Mouse (Mus musculus): ENCODE data around the gene Spop. TPM values are rescaled to one million over a fixed set of nuclear protein-coding genes. Genes with fewer than 3 reads are reported as not detected.

Spop gene
- total RNA-seq, 1 experiment from 2014 or later = 62.5 TPM

DNA sequence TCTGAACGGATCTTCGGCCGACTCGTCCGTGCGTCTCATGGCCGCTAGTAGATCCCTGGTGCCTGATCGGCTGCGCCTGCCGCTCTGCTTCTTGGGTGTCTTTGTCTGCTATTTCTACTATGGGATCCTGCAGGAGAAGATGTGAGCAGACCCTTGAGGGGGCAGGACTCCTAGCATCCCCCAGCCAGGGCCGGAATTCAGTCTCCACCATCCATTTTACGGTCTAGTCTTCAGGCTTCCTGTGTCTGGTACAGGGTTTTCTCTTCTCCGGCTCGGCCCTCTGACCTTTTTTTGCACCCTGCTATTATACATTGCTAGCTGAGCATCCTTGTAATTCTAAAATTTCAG lies 28.9 kb upstream of the Spop start:
- no peak for ATAC-seq (replicated peaks in 1 of 2; ENCODE audit: insufficient read depth in 1 of 2, low FRiP score in 2 of 2, low TSS enrichment in 1 of 2, low read depth in 1 of 2, poor library complexity in 2 of 2, severe bottlenecking in 2 of 2)

DNA sequence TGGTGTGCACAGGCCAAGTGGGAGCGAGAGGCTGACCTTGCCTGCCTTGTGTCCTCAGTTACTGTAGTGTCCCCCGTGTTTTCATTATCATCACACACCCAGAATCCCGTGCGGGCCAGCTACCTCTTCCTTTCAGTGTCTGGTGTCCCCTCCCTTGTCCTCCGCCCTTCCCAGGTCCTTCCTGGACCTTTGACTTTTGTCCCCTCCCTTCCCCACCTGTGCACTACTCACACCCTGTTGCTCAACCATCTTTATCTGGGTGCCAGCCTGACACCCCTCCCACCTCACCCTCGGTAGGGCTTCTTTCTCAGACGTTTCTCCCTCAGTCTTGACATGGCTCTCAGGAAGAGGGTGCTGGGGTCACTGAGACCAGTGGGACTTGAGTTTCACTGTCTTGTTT lies 26.5 kb upstream of the Spop start:
- ATAC-seq (replicated peaks in 1 of 2; ENCODE audit: insufficient read depth in 1 of 2, low FRiP score in 2 of 2, low TSS enrichment in 1 of 2, low read depth in 1 of 2, poor library complexity in 2 of 2, severe bottlenecking in 2 of 2) = no peak

DNA sequence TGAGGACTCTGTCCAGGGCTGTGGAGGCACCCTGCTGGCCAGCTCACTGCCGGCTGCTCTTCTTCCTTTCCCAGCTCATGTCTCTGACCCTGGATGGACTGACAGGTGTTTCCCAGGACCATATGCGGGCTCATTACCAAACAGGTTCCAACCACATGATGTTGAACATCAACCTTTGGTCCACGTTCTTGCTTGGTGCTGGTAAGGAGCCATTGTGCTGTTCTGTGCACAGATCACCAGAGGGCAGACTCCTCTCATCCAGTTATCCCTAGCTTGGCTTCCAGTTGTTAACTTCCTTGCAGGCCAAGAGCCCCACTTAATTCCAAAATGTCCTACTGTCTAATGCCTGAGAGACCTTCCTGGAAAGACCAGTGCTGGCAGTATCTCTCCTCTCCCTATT lies 24.9 kb upstream of the Spop start:
- ATAC-seq (replicated peaks in 1 of 2; ENCODE audit: insufficient read depth in 1 of 2, low FRiP score in 2 of 2, low TSS enrichment in 1 of 2, low read depth in 1 of 2, poor library complexity in 2 of 2, severe bottlenecking in 2 of 2) = no peak

DNA sequence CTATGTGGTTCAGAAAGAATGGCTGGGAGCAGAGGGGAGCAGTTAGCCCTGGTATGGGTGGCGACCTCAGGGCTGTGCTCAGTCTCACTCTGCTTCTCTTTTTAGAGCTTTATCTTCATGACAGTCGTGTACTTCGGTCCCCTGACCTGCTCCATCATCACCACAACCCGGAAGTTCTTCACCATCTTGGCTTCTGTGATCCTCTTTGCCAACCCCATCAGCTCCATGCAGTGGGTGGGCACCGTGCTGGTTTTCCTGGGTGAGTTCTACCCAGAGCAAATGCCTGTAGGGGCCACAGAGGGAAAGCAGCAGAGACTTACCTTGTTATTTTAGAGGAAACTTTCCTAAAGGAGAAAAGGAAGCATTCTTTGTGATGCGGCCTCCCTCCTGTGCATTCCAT lies 23.5 kb upstream of the Spop start:
- ATAC-seq (replicated peaks in 1 of 2; ENCODE audit: insufficient read depth in 1 of 2, low FRiP score in 2 of 2, low TSS enrichment in 1 of 2, low read depth in 1 of 2, poor library complexity in 2 of 2, severe bottlenecking in 2 of 2) = no peak

DNA sequence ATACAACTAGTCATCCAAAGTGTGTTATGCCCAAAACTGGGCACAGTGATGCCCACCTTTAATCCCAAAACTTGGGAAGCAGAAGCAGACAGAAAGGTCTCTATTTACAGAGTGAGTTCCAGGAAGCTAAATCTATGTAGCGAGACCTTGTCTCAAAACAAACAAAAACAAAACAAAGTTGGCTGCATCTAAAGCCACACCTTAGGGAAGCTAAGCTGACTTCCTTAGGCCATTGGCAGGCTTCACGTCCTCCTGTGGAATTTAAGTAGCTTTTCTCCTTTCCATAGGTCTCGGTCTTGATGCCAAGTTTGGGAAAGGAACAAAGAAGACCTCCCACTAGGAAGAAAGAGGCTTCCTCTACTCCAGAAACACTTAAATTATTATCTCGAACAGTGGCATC lies 22.7 kb upstream of the Spop start:
- ATAC-seq (replicated peaks in 1 of 2; ENCODE audit: insufficient read depth in 1 of 2, low FRiP score in 2 of 2, low TSS enrichment in 1 of 2, low read depth in 1 of 2, poor library complexity in 2 of 2, severe bottlenecking in 2 of 2) = no peak

DNA sequence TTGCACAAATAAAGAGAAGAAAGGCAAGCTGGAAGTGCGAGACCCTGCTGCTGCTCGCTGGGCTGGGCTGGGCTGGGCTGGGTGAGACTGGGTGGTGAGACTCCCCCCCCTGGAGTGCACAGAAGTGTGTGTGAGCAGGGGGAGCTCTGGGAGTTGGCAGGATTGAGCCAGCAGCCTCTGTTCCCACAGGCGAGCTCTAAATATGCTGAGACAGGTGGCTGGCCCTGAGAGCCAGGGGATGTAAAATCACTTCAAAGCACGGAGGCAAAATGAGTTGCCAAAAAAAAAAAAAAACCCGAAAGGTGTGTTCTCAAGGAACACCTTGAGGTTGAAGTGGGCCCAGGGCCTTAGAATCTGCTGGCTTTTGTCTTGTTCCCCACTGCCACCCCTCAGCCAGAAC lies 22.1 kb upstream of the Spop start:
- no peak for ATAC-seq (replicated peaks in 1 of 2; ENCODE audit: insufficient read depth in 1 of 2, low FRiP score in 2 of 2, low TSS enrichment in 1 of 2, low read depth in 1 of 2, poor library complexity in 2 of 2, severe bottlenecking in 2 of 2)

DNA sequence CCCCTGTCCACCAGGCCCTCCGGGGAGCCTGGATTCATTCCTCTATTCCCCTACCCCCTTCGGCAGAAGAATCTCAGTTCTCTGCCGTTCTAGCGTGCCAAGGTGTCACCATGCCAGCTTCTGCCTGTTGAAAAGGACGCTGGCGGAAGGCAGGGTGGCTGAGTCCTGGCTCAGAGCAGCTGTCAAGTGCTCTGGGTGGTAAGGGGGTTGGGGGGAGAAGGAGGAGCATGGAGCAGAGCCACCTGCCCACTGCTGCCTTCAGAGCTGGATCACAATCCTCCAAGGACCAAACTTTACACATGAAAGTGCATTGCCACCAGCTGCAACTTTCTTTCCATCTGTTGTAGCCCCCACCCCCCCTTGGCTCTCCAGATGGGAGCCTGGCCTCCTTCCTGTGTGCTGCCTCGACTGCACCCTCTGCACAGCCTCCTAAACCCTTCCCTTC lies 21.6 kb upstream of the Spop start:
- ATAC-seq (replicated peaks in 1 of 2; ENCODE audit: insufficient read depth in 1 of 2, low FRiP score in 2 of 2, low TSS enrichment in 1 of 2, low read depth in 1 of 2, poor library complexity in 2 of 2, severe bottlenecking in 2 of 2) = no peak

DNA sequence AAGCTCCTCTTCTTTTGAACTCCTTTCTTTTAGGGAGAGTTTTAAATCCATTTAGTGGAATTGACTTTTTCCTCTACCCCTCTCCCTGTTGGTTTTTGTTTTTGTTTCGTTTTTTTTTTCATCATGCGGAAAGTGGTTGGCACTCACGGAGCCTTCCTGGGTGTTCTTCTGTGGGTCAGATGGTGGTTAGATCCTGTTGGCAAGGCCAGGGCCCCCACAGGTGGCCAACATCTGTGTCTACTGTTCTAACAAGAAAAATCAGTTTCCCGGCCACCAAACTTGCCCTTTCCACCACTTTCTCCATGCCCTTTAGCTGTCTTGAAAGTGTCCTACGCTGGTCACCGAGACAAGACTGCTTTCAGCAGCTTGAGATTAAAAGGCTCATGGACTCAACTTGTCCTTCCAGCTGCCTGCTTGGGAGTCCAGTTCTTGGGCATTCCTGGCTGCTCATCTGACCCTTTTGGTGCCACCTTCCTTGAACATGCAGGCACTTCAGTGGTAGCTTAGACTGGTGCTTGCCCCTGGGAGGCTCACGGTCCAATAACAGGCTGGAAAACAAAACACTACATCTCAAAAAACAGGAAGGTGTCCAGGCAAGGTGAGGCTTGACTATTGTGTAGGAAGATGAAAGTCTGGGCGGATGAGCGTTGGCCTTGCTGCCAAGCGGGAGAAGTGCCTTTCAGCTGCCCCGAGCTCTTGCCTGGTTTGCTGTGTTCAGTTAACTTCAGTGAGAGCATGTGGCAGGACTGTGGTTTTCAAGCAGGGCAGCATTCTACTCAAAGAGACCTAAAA lies 21.0 kb upstream of the Spop start:
- ATAC-seq (replicated peaks in 1 of 2; ENCODE audit: insufficient read depth in 1 of 2, low FRiP score in 2 of 2, low TSS enrichment in 1 of 2, low read depth in 1 of 2, poor library complexity in 2 of 2, severe bottlenecking in 2 of 2) = no peak

DNA sequence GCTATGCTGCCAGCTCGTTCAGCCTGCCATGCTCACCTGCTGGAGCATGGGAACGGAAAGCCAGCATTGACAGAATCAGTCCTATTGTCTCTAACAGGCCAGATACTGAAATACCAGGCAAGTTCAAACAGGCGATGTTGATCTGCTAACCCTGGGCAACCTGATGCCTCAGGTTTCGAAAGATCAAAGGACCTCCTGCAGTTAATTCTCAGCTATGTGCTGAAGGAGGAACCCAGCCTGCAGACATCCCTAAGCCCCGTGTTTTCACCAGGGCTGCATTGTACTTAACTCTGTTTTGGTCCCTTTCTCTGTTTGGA lies 20.4 kb upstream of the Spop start:
- no peak for ATAC-seq (replicated peaks in 1 of 2; ENCODE audit: insufficient read depth in 1 of 2, low FRiP score in 2 of 2, low TSS enrichment in 1 of 2, low read depth in 1 of 2, poor library complexity in 2 of 2, severe bottlenecking in 2 of 2)

DNA sequence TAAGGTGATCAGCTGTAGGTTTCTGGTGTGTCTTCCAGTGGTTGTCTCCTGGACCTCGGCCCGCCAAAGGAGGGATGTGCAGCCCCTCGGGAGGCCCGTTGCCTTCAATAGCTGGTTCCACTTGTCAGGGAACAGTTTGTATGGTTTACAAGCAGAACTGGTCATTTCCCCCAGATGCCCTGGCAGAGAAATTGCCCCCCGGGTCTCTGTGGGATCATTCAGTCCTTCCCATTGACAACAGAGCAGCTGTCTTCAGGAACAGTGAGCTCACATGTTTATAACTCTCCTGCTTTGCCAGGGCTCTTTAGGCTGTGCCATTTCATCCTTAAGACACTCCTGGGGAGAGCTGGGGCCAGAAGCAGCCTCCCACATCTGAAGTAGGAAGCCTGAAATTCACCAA lies 19.8 kb upstream of the Spop start:
- ATAC-seq (replicated peaks in 1 of 2; ENCODE audit: insufficient read depth in 1 of 2, low FRiP score in 2 of 2, low TSS enrichment in 1 of 2, low read depth in 1 of 2, poor library complexity in 2 of 2, severe bottlenecking in 2 of 2) = no peak

DNA sequence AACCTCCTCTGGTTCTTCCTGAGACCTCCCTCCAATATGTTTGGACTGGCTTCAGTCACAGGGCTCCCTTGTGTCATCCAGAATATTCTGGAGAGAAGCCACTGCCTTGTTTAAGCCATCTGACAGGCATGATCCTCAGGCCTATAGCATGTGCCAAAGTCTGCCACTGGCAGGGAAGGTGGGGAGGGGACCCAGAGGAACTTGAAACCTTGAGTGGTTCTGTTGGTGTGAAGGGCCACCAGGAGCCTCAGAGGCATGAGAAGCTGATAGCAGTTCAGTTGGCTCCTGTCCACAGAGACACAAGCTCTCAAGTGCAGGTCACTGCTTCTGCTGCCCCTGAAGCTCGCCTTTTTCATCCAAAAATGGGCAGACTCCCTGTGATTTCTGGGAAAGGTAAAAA lies 17.3 kb upstream of the Spop start:
- no peak for ATAC-seq (replicated peaks in 1 of 2; ENCODE audit: insufficient read depth in 1 of 2, low FRiP score in 2 of 2, low TSS enrichment in 1 of 2, low read depth in 1 of 2, poor library complexity in 2 of 2, severe bottlenecking in 2 of 2)

DNA sequence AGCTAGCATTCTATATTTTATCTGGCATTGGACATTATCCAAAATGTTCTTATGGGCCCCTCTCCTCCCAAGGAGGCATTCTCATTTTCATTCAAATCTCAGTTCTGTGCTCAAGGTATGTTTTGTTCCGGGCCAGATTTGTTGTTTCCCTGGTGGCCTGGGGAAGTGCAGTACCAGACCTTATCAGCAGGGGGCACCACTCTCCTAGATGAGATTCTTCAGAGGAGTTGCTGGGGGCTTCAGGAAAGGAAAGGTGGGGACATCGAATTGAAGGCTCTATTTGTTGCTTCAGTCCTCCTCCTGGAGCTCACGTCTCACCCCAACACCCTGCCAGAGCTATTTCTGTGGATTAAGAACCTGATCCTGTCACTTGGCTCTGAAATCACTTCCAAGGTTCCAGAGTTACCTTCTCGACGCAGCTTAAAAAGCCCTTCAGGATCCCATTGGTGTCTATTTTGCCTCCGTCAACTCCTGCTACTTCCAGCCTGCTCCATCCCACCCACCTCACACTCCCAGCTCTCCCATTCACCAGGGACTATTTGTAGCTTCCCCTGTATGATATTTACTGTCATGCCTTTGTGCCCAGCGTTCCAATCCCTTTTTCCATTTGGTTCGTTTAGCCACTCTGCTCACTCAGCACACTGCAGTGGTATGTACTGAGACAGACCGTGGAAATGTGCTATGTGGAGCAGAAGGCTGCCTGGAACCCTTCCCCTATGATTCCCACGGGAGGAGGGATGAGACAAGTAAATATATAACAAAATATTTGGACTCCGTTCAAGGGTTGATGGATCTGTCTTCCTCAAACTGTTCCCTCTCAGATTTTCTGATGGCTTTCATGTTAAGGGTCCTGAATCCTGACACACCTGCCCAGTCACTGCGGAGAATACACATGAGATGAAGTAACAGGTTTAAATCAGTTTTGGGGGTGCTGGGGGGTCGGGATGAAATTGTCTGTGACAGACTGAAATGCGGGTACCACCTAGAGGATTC lies 15.7 kb upstream of the Spop start:
- ATAC-seq (replicated peaks in 1 of 2; ENCODE audit: insufficient read depth in 1 of 2, low FRiP score in 2 of 2, low TSS enrichment in 1 of 2, low read depth in 1 of 2, poor library complexity in 2 of 2, severe bottlenecking in 2 of 2) = peak; percentile 31 to 42; a peak in 2 of 4 replicates

DNA sequence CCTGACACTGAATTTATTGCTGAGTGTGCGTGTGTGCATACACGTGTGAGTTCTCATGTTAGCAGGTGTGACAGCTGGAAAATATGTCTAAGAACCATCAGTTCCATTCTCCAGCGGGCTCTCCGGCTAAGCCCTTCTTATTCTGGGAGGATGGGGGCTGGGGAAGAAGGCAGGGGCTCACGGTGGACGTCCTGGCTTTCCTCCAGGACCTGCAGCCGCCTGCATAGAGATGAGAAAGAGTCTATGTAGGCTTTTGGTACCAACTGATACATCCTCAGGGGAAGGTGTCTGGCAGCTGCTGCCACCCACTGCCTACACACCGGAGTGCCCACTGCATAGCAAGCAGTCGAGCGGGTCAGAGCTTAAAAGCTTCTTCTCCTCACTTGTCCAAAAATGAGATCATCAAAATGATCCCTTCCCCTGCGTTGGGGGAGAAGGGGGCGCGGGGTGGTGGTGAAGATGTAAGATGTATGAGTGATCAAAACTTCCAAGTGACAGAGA lies 14.3 kb upstream of the Spop start:
- ATAC-seq (replicated peaks in 1 of 2; ENCODE audit: insufficient read depth in 1 of 2, low FRiP score in 2 of 2, low TSS enrichment in 1 of 2, low read depth in 1 of 2, poor library complexity in 2 of 2, severe bottlenecking in 2 of 2) = no peak

DNA sequence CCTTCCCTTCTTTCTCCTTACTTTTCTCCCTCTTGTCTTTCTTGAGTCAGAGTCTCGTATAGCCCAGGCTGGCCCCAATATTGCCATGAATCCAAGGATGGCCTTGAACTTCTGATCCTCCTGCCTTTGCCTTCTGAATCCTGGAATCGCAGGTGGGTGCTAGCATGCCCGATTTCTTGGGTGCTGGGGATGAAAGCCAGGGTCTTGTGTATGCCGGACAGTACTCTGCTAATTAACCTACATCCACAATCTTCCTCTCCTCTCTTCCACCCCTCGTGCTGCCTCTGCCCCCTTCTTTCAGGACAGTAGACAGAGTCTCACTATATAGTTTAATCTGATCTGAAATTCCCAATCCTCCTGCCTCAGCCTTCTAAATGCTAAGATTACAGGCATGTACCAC lies 12.3 kb upstream of the Spop start:
- ATAC-seq (replicated peaks in 1 of 2; ENCODE audit: insufficient read depth in 1 of 2, low FRiP score in 2 of 2, low TSS enrichment in 1 of 2, low read depth in 1 of 2, poor library complexity in 2 of 2, severe bottlenecking in 2 of 2) = no peak

DNA sequence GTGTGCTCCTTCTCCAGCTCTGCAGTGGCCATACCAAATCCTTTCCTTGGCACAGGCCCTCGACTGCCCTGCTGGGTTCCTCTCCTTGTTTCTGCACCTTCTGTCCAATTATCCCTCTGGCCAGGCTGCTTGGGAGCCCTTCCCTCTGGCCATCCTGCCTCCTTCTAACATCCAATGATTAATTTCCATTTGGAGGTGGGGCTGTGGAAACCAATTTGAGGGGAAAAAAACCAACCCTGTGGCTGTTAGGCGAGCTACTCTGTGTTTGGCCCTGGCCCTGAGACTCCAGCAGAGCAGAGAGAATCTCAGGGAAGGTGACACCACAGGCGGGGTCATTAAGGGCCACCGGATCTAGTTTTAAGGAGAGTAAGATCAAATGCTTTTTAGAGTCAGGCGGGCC lies 11.7 kb upstream of the Spop start:
- no peak for ATAC-seq (replicated peaks in 1 of 2; ENCODE audit: insufficient read depth in 1 of 2, low FRiP score in 2 of 2, low TSS enrichment in 1 of 2, low read depth in 1 of 2, poor library complexity in 2 of 2, severe bottlenecking in 2 of 2)

DNA sequence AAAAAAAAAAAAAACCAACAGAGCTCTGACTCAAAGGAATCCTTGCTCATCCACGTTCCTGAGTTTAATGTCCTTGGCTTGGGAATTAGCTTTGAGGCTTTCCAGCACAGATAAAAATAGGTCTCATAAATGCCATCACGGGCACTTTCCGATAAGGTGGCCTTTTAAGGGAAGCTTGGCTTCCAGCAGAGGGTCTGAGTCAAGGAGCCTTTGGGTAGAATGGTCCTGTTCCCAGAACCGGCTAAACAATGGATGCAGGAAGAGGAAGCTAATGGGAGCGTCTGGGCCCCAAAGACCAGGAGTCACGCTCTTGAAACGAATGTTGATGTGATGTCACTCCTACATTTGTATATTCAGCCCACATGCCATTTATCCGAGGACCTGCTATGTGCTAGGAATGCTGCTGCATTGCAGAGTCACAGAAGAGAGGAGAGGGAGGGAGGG lies 11.2 kb upstream of the Spop start:
- ATAC-seq (replicated peaks in 1 of 2; ENCODE audit: insufficient read depth in 1 of 2, low FRiP score in 2 of 2, low TSS enrichment in 1 of 2, low read depth in 1 of 2, poor library complexity in 2 of 2, severe bottlenecking in 2 of 2) = no peak

DNA sequence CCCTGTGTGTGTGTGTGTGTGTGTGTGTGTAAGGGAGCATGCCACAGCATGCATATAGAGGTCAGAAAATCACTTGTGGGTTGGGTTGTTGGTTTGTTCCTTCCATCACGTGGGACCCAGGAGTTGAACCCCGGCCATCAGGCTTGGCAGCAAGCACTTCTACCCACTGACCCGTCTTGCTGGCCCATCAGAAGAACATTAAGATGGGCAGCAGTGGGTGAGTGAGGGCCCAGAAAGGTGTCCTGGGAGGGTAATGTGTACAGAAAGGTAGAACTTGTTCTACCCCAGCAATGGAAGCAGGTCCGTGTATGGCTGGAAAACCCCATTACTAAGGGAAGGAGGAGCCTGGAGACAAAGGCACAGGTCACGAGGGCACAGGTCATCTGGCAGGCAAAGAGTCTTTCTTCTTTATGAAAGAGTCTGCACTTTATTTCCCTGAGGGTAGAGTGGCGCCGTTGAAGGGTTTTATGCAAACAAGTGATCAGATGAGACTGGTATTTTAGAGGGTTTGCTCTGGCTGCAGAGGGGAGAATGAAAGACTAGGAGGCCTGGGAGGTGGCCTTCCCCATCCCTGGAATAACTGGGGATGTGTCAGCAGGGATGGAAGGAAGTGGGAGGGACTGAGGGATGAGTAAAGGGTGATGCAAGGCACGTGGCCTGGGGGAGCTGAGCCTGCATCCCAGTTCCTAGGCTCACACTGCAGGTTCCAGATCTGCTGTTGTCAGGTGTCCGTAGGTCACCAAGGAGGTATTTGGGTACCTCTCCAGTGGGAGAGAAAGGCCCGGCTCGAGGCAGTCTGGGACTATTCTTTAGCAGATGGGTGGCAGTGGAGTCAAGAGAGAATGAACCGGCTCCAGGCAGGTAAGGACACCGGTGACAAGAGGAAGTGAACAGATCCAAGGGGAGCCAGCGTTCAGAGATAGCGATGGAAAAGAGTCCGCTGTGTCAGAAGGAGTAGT lies 10.2 kb upstream of the Spop start:
- ATAC-seq (replicated peaks in 1 of 2; ENCODE audit: insufficient read depth in 1 of 2, low FRiP score in 2 of 2, low TSS enrichment in 1 of 2, low read depth in 1 of 2, poor library complexity in 2 of 2, severe bottlenecking in 2 of 2) = no peak

All from hematopoietic stem cell, adult 5-6 weeks (primary cell).